Mouse (Mus musculus) Patski (cell line): ENCODE measurements around the gene C1rb. TPM values are rescaled to one million over a fixed set of nuclear protein-coding genes. Genes with fewer than 3 reads are reported as not detected.
"Not testable (repeated sequence)": the region's sequence is repeated elsewhere in the genome, so short reads cannot be mapped to it uniquely, and the experiment has no call there.

Source experiments
- ATAC-seq: fragments of 100-300 bp; one replicate; pipeline ENCODE4 v1.8.0; 2021
- CTCF ChIA-PET: fragments of 350-600 bp; sonication (Branson Sonifier 250); formaldehyde crosslinking; loops from one replicate; lab custom pipeline; 2022; ENCODE audit warnings: inconsistent platforms; lab: Charles Lee
- POLR2A ChIA-PET: fragments of 350-600 bp; sonication (Branson Sonifier 250); formaldehyde crosslinking; loops from one replicate; lab custom pipeline; 2022; ENCODE audit warnings: antibody characterized with exemption, inconsistent platforms; lab: Charles Lee
- DNase-seq: peaks from one replicate; pipeline ENCODE4 v3.0.0-alpha.2; 2011; ENCODE audit warnings: low read depth, low spot score
- H3K27me3 ChIP-seq: fragments of 371-371 bp; one replicate; pipeline ENCODE4 v1.5.1; 2021
- CTCF ChIP-seq: fragments of 100-300 bp; IDR thresholded peaks from one replicate; pipeline ENCODE4 v1.5.1; 2021
- in situ Hi-C: fragments of 300-500 bp; cut with MboI; formaldehyde crosslinking; loops from 3 replicates; pipeline ENCODE4 v1.11.1; 2018; ENCODE audit warnings: low pct_unique_long_range_greater_than_20kb, mixed read lengths
- polyA plus RNA-seq: library from polyadenylated mRNA; unstranded; gene quantifications from one replicate; pipeline ENCODE4 v1.2.3, GENCODE M21; 2021

Gene C1rb
- polyA plus RNA-seq, 1 experiment from 2014 or later = 7.9 TPM

GRCm38 (mm10) chr6:124549023-124549550 is 21.0 kb upstream of the C1rb start:
- in situ Hi-C loops = loop anchor here (10.0 to 25.0 kb wide), 3 partner anchors 74 to 612 kb away; no protein-coding TSS in a partner anchor
- peaks cover 9% of the 10 kb centered on the region for H3K27me3 ChIP-seq
- no peak for TF ChIP-seq CTCF
- ATAC-seq = no peak
- ChIA-PET CTCF (no interaction called here), POLR2A (no interaction called here)
- no peak for DNase-seq

DNA sequence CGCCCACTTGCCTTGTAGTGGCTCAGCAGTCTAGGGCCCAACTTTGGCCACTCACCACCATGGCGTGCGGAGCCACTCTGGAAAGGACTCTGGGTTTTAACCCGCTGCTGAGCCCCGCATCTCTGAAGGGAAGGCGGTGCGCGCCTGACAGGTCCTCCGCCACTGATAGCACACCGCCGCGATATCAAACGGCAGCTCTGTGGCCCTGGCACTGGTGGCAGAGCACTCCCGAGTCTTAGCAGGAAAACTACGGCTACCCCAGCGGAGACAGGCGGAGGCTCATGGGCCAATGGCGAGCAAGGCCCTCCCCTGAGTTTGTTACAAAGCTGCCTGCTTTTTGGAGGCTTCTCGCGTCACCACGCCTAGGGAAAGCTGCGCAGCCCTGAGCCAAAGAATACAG is 17.3 kb upstream of the C1rb start:
- ChIA-PET POLR2A (no interaction called here), CTCF (no interaction called here)
- no peak for TF ChIP-seq CTCF
- DNase-seq (no peak), ATAC-seq (no peak)
- in situ Hi-C loops = no loop called here
- H3K27me3 ChIP-seq = peaks cover 13% of the 10 kb centered on the region

- POLR2A ChIA-PET, ATAC-seq, CTCF ChIA-PET, DNase-seq, in situ Hi-C loops: not testable (repeated sequence)
- peaks cover 13% of the 10 kb centered on the region for H3K27me3 ChIP-seq
Observed at GRCm38 (mm10) chr6:124555956-124556355, 14.1 kb upstream of the C1rb start.

GRCm38 (mm10) chr6:124561156-124561555 is 8.9 kb upstream of the C1rb start:
- CTCF ChIA-PET, ATAC-seq, POLR2A ChIA-PET, DNase-seq: not testable (repeated sequence)
- in situ Hi-C loops = loop anchor here (5.0 kb wide), 2 partner anchors 34 to 91 kb away; no protein-coding TSS in a partner anchor
- H3K27me3 ChIP-seq = peaks cover 14% of the 10 kb centered on the region

- DNase-seq, ATAC-seq, CTCF ChIA-PET, POLR2A ChIA-PET: not testable (repeated sequence)
- in situ Hi-C loops = loop anchor here (5.0 kb wide), 2 partner anchors 34 to 91 kb away; no protein-coding TSS in a partner anchor
- peaks cover 17% of the 10 kb centered on the region for H3K27me3 ChIP-seq
Observed at GRCm38 (mm10) chr6:124561611-124562010, 8.5 kb upstream of the C1rb start.

DNA sequence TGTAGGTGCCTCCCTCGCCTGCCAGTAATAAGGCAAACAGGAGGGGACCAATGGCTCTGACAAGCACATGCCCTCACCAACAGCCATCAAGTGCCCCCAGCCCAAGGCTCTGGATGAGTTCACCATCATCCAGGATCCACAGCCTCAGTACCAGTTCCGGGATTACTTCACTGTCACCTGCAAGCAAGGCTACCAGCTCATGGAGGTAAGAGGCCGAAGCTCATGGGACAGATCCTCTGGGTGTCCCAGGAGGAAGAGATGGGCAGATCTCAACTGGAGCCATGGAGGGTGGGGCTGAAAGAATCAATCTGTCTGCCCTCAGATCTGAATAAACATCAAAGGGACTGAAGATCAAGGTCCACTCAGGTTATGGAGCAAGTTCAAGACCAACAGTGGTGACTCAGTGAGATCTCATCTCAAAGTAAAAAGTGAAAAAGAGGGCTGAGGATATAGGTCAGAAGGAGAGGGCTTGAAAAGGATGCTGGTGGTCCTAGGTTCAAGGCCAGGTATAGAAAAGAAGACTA is 5.1 kb downstream of the C1rb start:
- in situ Hi-C loops, POLR2A ChIA-PET, ATAC-seq, CTCF ChIA-PET, H3K27me3 ChIP-seq, DNase-seq: not testable (repeated sequence)

GRCm38 (mm10) chr6:124580155-124580554 is 10.1 kb downstream of the C1rb start:
- in situ Hi-C loops, CTCF ChIA-PET, POLR2A ChIA-PET, DNase-seq, ATAC-seq, H3K27me3 ChIP-seq: not testable (repeated sequence)

DNA sequence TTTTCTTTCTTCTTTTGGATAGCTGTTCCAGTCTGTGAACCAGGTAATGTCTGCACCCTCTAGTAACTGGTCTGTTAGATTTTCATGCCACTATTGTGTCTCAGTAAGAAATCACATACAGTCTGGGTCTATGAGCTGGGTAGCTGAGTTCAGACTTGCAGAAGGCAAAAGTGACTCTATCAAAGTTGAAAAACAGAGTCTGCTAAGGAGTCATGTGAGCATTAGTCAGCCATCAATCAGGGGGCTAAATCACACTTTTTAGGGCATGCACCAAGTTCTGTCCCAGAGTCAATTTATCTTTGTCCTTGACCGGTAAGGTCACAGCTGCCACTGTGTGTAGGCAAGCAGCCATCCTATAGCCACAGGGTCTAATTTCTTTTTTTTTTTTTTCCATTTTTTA is 12.1 kb downstream of the C1rb start:
- in situ Hi-C loops = no loop called here
- ChIA-PET POLR2A (no interaction called here), CTCF (interaction anchor here (1.4 kb wide), 1 partner anchor 23 kb away, joined by 3 read pairs; no protein-coding TSS in a partner anchor)

DNA sequence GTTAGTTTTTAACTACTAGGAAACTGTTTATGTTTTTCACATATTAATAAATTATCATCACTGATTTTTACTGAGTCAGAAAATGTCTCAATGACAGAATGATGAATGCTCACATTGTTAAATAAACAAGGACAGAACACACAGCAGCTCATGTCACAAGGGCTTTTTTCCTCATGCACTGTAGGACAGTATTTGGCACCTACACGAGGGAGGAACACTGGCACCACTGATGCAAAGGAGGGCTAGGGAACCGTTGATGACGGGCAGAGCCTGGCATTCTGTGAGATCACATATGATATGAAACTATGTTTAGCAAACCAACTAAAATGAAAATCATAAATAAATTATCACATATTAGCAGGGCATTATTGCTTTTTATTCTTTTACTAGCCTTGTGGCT is 14.8 kb downstream of the C1rb start:
- POLR2A ChIA-PET = no interaction called here
- no peak for DNase-seq
- no peak for TF ChIP-seq CTCF
- ATAC-seq = no peak
- CTCF ChIA-PET = no interaction called here
- H3K27me3 ChIP-seq = peaks cover 17% of the 10 kb centered on the region
- in situ Hi-C loops = no loop called here

More for the DNA sequence above, 12.1 kb downstream of the C1rb start:
- DNase-seq (no peak), ATAC-seq (no peak)
- peaks cover 11% of the 10 kb centered on the region for H3K27me3 ChIP-seq
- TF ChIP-seq CTCF = no peak

DNA sequence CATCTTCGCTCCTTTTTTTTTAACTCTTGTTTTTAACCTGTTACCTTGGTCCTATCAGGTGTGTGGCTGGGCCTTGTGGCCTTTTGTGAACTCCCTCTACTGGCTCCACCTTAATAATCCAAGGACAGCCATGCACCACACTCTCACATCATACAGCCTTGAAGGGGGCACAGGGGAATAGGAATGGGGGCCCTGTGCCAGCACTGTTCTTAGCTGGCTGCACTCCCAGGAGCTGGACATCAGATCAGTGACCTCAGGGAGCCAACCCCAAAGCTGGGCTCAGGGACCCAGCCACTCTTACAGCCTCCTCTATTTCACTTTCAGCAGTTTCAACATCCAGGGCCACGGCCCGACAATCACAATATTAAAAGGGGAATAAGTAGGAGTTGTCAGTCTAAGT is 15.7 kb downstream of the C1rb start:
- peaks cover 25% of the 10 kb centered on the region for H3K27me3 ChIP-seq
- in situ Hi-C loops = no loop called here
- DNase-seq (no peak), ATAC-seq (no peak)
- TF ChIP-seq CTCF = no peak
- ChIA-PET CTCF (no interaction called here), POLR2A (no interaction called here)

- no peak for TF ChIP-seq CTCF
- POLR2A ChIA-PET = no interaction called here
Observed at GRCm38 (mm10) chr6:124586266-124586665, 16.2 kb downstream of the C1rb start.

More at GRCm38 (mm10) chr6:124586266-124586665, 16.2 kb downstream of the C1rb start:
- peaks cover 27% of the 10 kb centered on the region for H3K27me3 ChIP-seq
- ATAC-seq (no peak), DNase-seq (no peak)
- in situ Hi-C loops = no loop called here
- CTCF ChIA-PET = no interaction called here
